In genomic region chr3:137737222-137737800, GRCm38 (mm10) we compare ENCODE assay signal across 14 mouse cellular contexts.
DNase-seq lines count a peak whose midpoint lies in the region; ATAC-seq and TF ChIP-seq lines count a peak whose summit lies in the region.
"Had no signal": no experiment of that assay in that cellular context is flagged by ENCODE, and none has a peak within 500 bp of the region (broad histone marks: within the 10 kb centered on the region; RNA-seq: fewer than 3 reads in every experiment).

No protein-coding gene starts in this region.

- no peak for TF ChIP-seq POLR2A in thymus, adult 2 months (IDR thresholded peaks at IDR 0.05; ENCODE audit: control insufficient read depth, extremely low read depth, insufficient read depth, low read length, poor library complexity)

- DNase-seq in midbrain, embryonic 10.5 days (ENCODE audit: low spot score), result no peak
- no peak for DNase-seq in forebrain, embryonic 11.5 days (ENCODE audit: low spot score)
- DNase-seq in hindbrain, embryonic 14.5 days (ENCODE audit: low spot score), result peak; percentile 41
- DNase-seq in retina, postnatal 1 day, result peak; percentile 81
- DNase-seq in thymus, adult 2 months, result no peak
- DNase-seq in left cerebral cortex, postnatal 14 days (ENCODE audit: low spot score in 2 of 2), result no peak
- DNase-seq: cerebellum, adult 9-10 months; gastrocnemius, postnatal 10 days; lung, postnatal 10 days; right cerebral cortex, adult 18-20 months; thymus, postnatal 36 days had no signal

- 26% methylated on average over 12 of the region's 12 CpGs for WGBS in midbrain, embryonic 12.5 days
- 41% methylated on average over 12 of the region's 12 CpGs for WGBS in midbrain, embryonic 10.5 days
- 23% methylated on average over 12 of the region's 12 CpGs for WGBS in forebrain, embryonic 11.5 days
- 15% methylated on average over 12 of the region's 12 CpGs for WGBS in hindbrain, embryonic 14.5 days
- 94% methylated on average over 12 of the region's 12 CpGs for WGBS in thymus, adult 2 months

- intact Hi-C loops in left cerebral cortex, postnatal 14 days (cut with DNase I), result no loop called here

- no peak overlapping the region for H3K27ac ChIP-seq in midbrain, embryonic 12.5 days (replicated peaks)
- H3K27ac ChIP-seq in midbrain, embryonic 10.5 days (replicated peaks), result no peak overlapping the region; the same call in 1 of the 2 replicates
- H3K27ac ChIP-seq in forebrain, embryonic 11.5 days (ENCODE audit: low read depth, low read length), result no peak overlapping the region
- H3K27ac ChIP-seq in hindbrain, embryonic 14.5 days, result no peak overlapping the region
- H3K27ac ChIP-seq in thymus, adult 2 months (ENCODE audit: control insufficient read depth, insufficient read depth, low read length), result no peak overlapping the region
- H3K27ac ChIP-seq: heart, embryonic 13.5 days had no signal

- no peaks in the 10 kb centered on the region for H3K9me3 ChIP-seq in midbrain, embryonic 12.5 days
- H3K9me3 ChIP-seq in midbrain, embryonic 10.5 days (replicated peaks), result no peaks in the 10 kb centered on the region
- H3K9me3 ChIP-seq in forebrain, embryonic 11.5 days (ENCODE audit: control insufficient read depth, low read length), result no peaks in the 10 kb centered on the region
- no peaks in the 10 kb centered on the region for H3K9me3 ChIP-seq in hindbrain, embryonic 14.5 days (ENCODE audit: control insufficient read depth, low read length)
- H3K9me3 ChIP-seq: heart, embryonic 13.5 days had no signal

- peak; percentile 78 for ATAC-seq in midbrain, embryonic 12.5 days (ENCODE audit: low FRiP score, low read depth)
- ATAC-seq in forebrain, embryonic 11.5 days (replicated peaks; ENCODE audit: low FRiP score), result peak; percentile 87
- peak; percentile 66; the same call in 1 of the 2 replicates for ATAC-seq in hindbrain, embryonic 14.5 days (ENCODE audit: low FRiP score)

- no peak overlapping the region for H3K4me3 ChIP-seq in midbrain, embryonic 12.5 days
- no peak overlapping the region for H3K4me3 ChIP-seq in midbrain, embryonic 10.5 days
- H3K4me3 ChIP-seq in forebrain, embryonic 11.5 days (ENCODE audit: low read depth, low read length), result no peak overlapping the region
- H3K4me3 ChIP-seq in hindbrain, embryonic 14.5 days (replicated peaks; ENCODE audit: low read length), result no peak overlapping the region
- no peak overlapping the region for H3K4me3 ChIP-seq in thymus, adult 2 months (ENCODE audit: control insufficient read depth, insufficient read depth, low read length)
- H3K4me3 ChIP-seq: heart, embryonic 13.5 days had no signal

- peak overlapping the region; percentile 34 for H3K4me2 ChIP-seq in midbrain, embryonic 12.5 days (replicated peaks)
- H3K4me2 ChIP-seq in forebrain, embryonic 11.5 days (ENCODE audit: low read depth, low read length, severe bottlenecking), result no peak overlapping the region
- H3K4me2 ChIP-seq in hindbrain, embryonic 14.5 days (replicated peaks), result peak overlapping the region; percentile 10; the same call in 1 of the 2 replicates
- H3K4me2 ChIP-seq: heart, embryonic 13.5 days; liver, embryonic 11.5 days had no signal

- H3K27me3 ChIP-seq in midbrain, embryonic 12.5 days, result no peaks in the 10 kb centered on the region
- no peaks in the 10 kb centered on the region for H3K27me3 ChIP-seq in midbrain, embryonic 10.5 days (ENCODE audit: low read depth, poor library complexity, severe bottlenecking)
- H3K27me3 ChIP-seq in forebrain, embryonic 11.5 days (ENCODE audit: control insufficient read depth, insufficient read depth, low read length), result no peaks in the 10 kb centered on the region
- no peaks in the 10 kb centered on the region for H3K27me3 ChIP-seq in hindbrain, embryonic 14.5 days (ENCODE audit: control insufficient read depth, insufficient read depth, low read length)
- H3K27me3 ChIP-seq in thymus, adult 2 months (ENCODE audit: control insufficient read depth, insufficient read depth, low read length), result no peaks in the 10 kb centered on the region
- H3K27me3 ChIP-seq: heart, embryonic 13.5 days had no signal

- no peak for TF ChIP-seq CTCF in thymus, adult 2 months (IDR thresholded peaks at IDR 0.05; ENCODE audit: borderline replicate concordance, control insufficient read depth, extremely low read depth, insufficient read depth, low read length, poor library complexity)

- H3K4me1 ChIP-seq in midbrain, embryonic 12.5 days, result peaks cover 7% of the 10 kb centered on the region
- H3K4me1 ChIP-seq in midbrain, embryonic 10.5 days, result peaks cover 14% of the 10 kb centered on the region
- 0 out of 2 replicates have a peak, but pooled peaks cover 2% of the 10 kb centered on the region for H3K4me1 ChIP-seq in forebrain, embryonic 11.5 days (replicated peaks; ENCODE audit: control insufficient read depth, insufficient read depth, low read length)
- peaks cover 7% of the 10 kb centered on the region; the same call in 1 of the 2 replicates for H3K4me1 ChIP-seq in hindbrain, embryonic 14.5 days (replicated peaks; ENCODE audit: control insufficient read depth, insufficient read depth, low read length)
- no peaks in the 10 kb centered on the region for H3K4me1 ChIP-seq in thymus, adult 2 months (replicated peaks; ENCODE audit: control insufficient read depth, insufficient read depth, low read length)
- H3K4me1 ChIP-seq: heart, embryonic 13.5 days had no signal

- no peak overlapping the region for H3K9ac ChIP-seq in midbrain, embryonic 12.5 days (replicated peaks)
- H3K9ac ChIP-seq in forebrain, embryonic 11.5 days (ENCODE audit: low read length), result no peak overlapping the region
- no peak overlapping the region for H3K9ac ChIP-seq in hindbrain, embryonic 14.5 days
- H3K9ac ChIP-seq: heart, embryonic 13.5 days had no signal

- H3K36me3 ChIP-seq in midbrain, embryonic 12.5 days, result no peaks in the 10 kb centered on the region
- H3K36me3 ChIP-seq in midbrain, embryonic 10.5 days, result no peaks in the 10 kb centered on the region
- no peaks in the 10 kb centered on the region for H3K36me3 ChIP-seq in forebrain, embryonic 11.5 days (ENCODE audit: control insufficient read depth, insufficient read depth, low read length)
- H3K36me3 ChIP-seq in hindbrain, embryonic 14.5 days (replicated peaks; ENCODE audit: control insufficient read depth, insufficient read depth), result no peaks in the 10 kb centered on the region
- H3K36me3 ChIP-seq in thymus, adult 2 months (ENCODE audit: control insufficient read depth, insufficient read depth, low read length), result no peaks in the 10 kb centered on the region
- H3K36me3 ChIP-seq: heart, embryonic 13.5 days had no signal

Comparison
In these comparisons a context has a peak if more than half of its experiments do, and no peak if none do; other contexts are left out.
1. DNase-seq: peak in hindbrain, embryonic 14.5 days (single experiment) and retina, postnatal 1 day (single experiment); none in midbrain, embryonic 10.5 days (single experiment), forebrain, embryonic 11.5 days (single experiment), thymus, adult 2 months (single experiment) and left cerebral cortex, postnatal 14 days (0 of 2).
2. Peak in every context shown above with its lines, with median percentiles within 50 percentile points of each other: ATAC-seq.